ENCODE assay signal across 9 mouse cellular contexts in genomic region chr9:20975431-20976215, GRCm38 (mm10). TPM values are rescaled to one million over a fixed set of nuclear protein-coding genes. Genes with fewer than 3 reads are reported as not detected.
DNase-seq lines count a peak whose midpoint lies in the region; ATAC-seq and TF ChIP-seq lines count a peak whose summit lies in the region.
"Had no signal": no experiment of that assay in that cellular context is flagged by ENCODE, and none has a peak within 500 bp of the region (broad histone marks: within the 10 kb centered on the region; RNA-seq: fewer than 3 reads in every experiment).

No protein-coding gene starts in this region.

- TF ChIP-seq EP300 in lung, postnatal 0 days (IDR thresholded peaks at IDR 0.05) = 0 out of 2 replicates have a peak, but pooled peaks have one; percentile 4

- WGBS in bone marrow, adult 2 months = 4% methylated on average over 45 of the region's 45 CpGs
- under 1% methylated on average over 45 of the region's 45 CpGs for WGBS in intestine, embryonic 15.5 days
- WGBS in lung, postnatal 0 days = under 1% methylated on average over 43 of the region's 45 CpGs

- no peaks in the 10 kb centered on the region for H3K36me3 ChIP-seq in intestine, embryonic 15.5 days
- no peaks in the 10 kb centered on the region for H3K36me3 ChIP-seq in lung, postnatal 0 days (ENCODE audit: insufficient read depth, low read length)

- peak overlapping the region; percentile 91 for H3K4me2 ChIP-seq in intestine, embryonic 15.5 days (replicated peaks)
- H3K4me2 ChIP-seq in lung, postnatal 0 days (replicated peaks; ENCODE audit: low read depth, low read length) = peak overlapping the region; percentile 83

- ATAC-seq in intestine, embryonic 15.5 days = peak; percentile 35
- ATAC-seq in lung, postnatal 0 days = peak; percentile 51

- H3K27ac ChIP-seq in bone marrow, adult 2 months (ENCODE audit: control insufficient read depth, insufficient read depth, low read depth, low read length, poor library complexity) = no peak overlapping the region
- H3K27ac ChIP-seq in intestine, embryonic 15.5 days = peak overlapping the region; percentile 96
- peak overlapping the region; percentile 96 for H3K27ac ChIP-seq in lung, postnatal 0 days (ENCODE audit: low read length)

- no peak for TF ChIP-seq POLR2A in bone marrow, adult 2 months (IDR thresholded peaks at IDR 0.05; ENCODE audit: borderline replicate concordance, control insufficient read depth, low read depth, low read length)

- peak; percentile 16 for DNase-seq in right cerebral cortex, adult 18-20 months
- no peak for DNase-seq in right cerebral cortex, postnatal 36 days (ENCODE audit: low spot score in 2 of 2)
- DNase-seq in gastrocnemius, postnatal 14 days = peak; percentile 36
- peak; percentile 89 for DNase-seq in lung, postnatal 0 days (ENCODE audit: low spot score)
- DNase-seq in right cerebral cortex, postnatal 10 days (ENCODE audit: low spot score in 2 of 2) = peak; percentile 60 to 69
- DNase-seq in spleen, postnatal 4 days (ENCODE audit: low spot score in 2 of 2) = no peak

- H3K27me3 ChIP-seq in intestine, embryonic 15.5 days (replicated peaks) = no peaks in the 10 kb centered on the region
- no peaks in the 10 kb centered on the region for H3K27me3 ChIP-seq in lung, postnatal 0 days (replicated peaks; ENCODE audit: insufficient read depth, low read length)

- no peaks in the 10 kb centered on the region; the same call in 1 of the 2 replicates for H3K4me1 ChIP-seq in bone marrow, adult 2 months (ENCODE audit: control insufficient read depth, insufficient read depth, low read length)
- H3K4me1 ChIP-seq in intestine, embryonic 15.5 days (replicated peaks) = peaks cover 51% of the 10 kb centered on the region
- peaks cover 14% of the 10 kb centered on the region; the same call in 1 of the 2 replicates for H3K4me1 ChIP-seq in lung, postnatal 0 days (ENCODE audit: insufficient read depth, low read depth, low read length)

- no peaks in the 10 kb centered on the region for H3K9me3 ChIP-seq in intestine, embryonic 15.5 days
- H3K9me3 ChIP-seq in lung, postnatal 0 days (ENCODE audit: low read length) = no peaks in the 10 kb centered on the region

- no peak for TF ChIP-seq CTCF in bone marrow, adult 2 months (IDR thresholded peaks at IDR 0.05; ENCODE audit: control insufficient read depth, insufficient read depth, low read length)
- peak; percentile 3; the same call in 1 of the 2 replicates for TF ChIP-seq CTCF in lung, postnatal 0 days (IDR thresholded peaks at IDR 0.05)

- intact Hi-C loops in gastrocnemius, postnatal 14 days (cut with DNase I; ENCODE audit: low total_unique reads) = no loop called here

- H3K9ac ChIP-seq in intestine, embryonic 15.5 days = peak overlapping the region; percentile 97
- H3K9ac ChIP-seq in lung, postnatal 0 days (replicated peaks; ENCODE audit: low read depth) = peak overlapping the region; percentile 82

- peak overlapping the region; percentile 88 for H3K4me3 ChIP-seq in bone marrow, adult 2 months (replicated peaks; ENCODE audit: control insufficient read depth, low read depth, low read length)
- H3K4me3 ChIP-seq in intestine, embryonic 15.5 days (replicated peaks) = peak overlapping the region; percentile 97
- H3K4me3 ChIP-seq in lung, postnatal 0 days (ENCODE audit: low read depth, low read length) = peak overlapping the region; percentile 85

RNA-seq across cellular contexts. Expression of gene S1pr2, which starts 1.0 kb away (rescaled TPM):
- 0.84 and 2.2 TPM in 2 replicates for polyA plus RNA-seq in bone marrow, adult 2 months (2011; ENCODE audit: insufficient read depth, insufficient read length, low replicate concordance, missing spikeins)
- total RNA-seq in gastrocnemius, postnatal 14 days (2021) = 1 to 10 TPM; 4.5 to 7.8 TPM
- 29.2 and 30.4 TPM in 2 replicates for polyA plus RNA-seq in intestine, embryonic 15.5 days (2015; fragmentation: Nextera tagmentation; extraction: Ambion mirVana)
- polyA plus RNA-seq in lung, postnatal 0 days (2015; fragmentation: Nextera tagmentation; extraction: Ambion mirVana) = 60.8 and 62.3 TPM in 2 replicates

RNA-seq across cellular contexts. Expression of gene Dnmt1, which starts 15.9 kb away (rescaled TPM):
- polyA plus RNA-seq in bone marrow, adult 2 months (2011; ENCODE audit: insufficient read depth, insufficient read length, low replicate concordance, missing spikeins) = 83.7 and 98.4 TPM in 2 replicates
- 10 to 100 TPM; 11.6 to 12.8 TPM for total RNA-seq in gastrocnemius, postnatal 14 days (2021)
- 72.5 and 73.4 TPM in 2 replicates for polyA plus RNA-seq in intestine, embryonic 15.5 days (2015; fragmentation: Nextera tagmentation; extraction: Ambion mirVana)
- 14.5 and 15.5 TPM in 2 replicates for polyA plus RNA-seq in lung, postnatal 0 days (2015; fragmentation: Nextera tagmentation; extraction: Ambion mirVana)

RNA-seq across cellular contexts. Expression of gene Mrpl4, which starts 26.9 kb away (rescaled TPM):
- polyA plus RNA-seq in bone marrow, adult 2 months (2011; ENCODE audit: insufficient read depth, insufficient read length, low replicate concordance, missing spikeins) = 13.8 and 27.4 TPM in 2 replicates
- total RNA-seq in gastrocnemius, postnatal 14 days (2021) = 10 to 100 TPM; 50.8 to 54.9 TPM
- 145 and 159 TPM in 2 replicates for polyA plus RNA-seq in intestine, embryonic 15.5 days (2015; fragmentation: Nextera tagmentation; extraction: Ambion mirVana)
- 112 and 125 TPM in 2 replicates for polyA plus RNA-seq in lung, postnatal 0 days (2015; fragmentation: Nextera tagmentation; extraction: Ambion mirVana)

RNA-seq across cellular contexts. Expression of gene Icam1, which starts 40.2 kb away (rescaled TPM):
- 4.4 and 15.3 TPM in 2 replicates for polyA plus RNA-seq in bone marrow, adult 2 months (2011; ENCODE audit: insufficient read depth, insufficient read length, low replicate concordance, missing spikeins)
- 1 to 10 TPM; 3.1 to 3.4 TPM for total RNA-seq in gastrocnemius, postnatal 14 days (2021)
- polyA plus RNA-seq in intestine, embryonic 15.5 days (2015; fragmentation: Nextera tagmentation; extraction: Ambion mirVana) = 12.6 and 12.8 TPM in 2 replicates
- 236 and 352 TPM in 2 replicates for polyA plus RNA-seq in lung, postnatal 0 days (2015; fragmentation: Nextera tagmentation; extraction: Ambion mirVana)

RNA-seq across cellular contexts. Expression of gene Icam4, which starts 53.5 kb away (rescaled TPM):
- 31.6 and 34.0 TPM in 2 replicates for polyA plus RNA-seq in bone marrow, adult 2 months (2011; ENCODE audit: insufficient read depth, insufficient read length, low replicate concordance, missing spikeins)
- under 1 TPM; 0.29 to 0.43 TPM for total RNA-seq in gastrocnemius, postnatal 14 days (2021)
- 2.9 and 3.0 TPM in 2 replicates for polyA plus RNA-seq in intestine, embryonic 15.5 days (2015; fragmentation: Nextera tagmentation; extraction: Ambion mirVana)
- polyA plus RNA-seq in lung, postnatal 0 days (2015; fragmentation: Nextera tagmentation; extraction: Ambion mirVana) = 3.3 and 3.8 TPM in 2 replicates
- total RNA-seq: gastrocnemius, postnatal 4 days had no signal

Comparison
In these comparisons a context has a peak if more than half of its experiments do, and no peak if none do; other contexts are left out.
1. DNase-seq: peak in right cerebral cortex, adult 18-20 months (single experiment), gastrocnemius, postnatal 14 days (single experiment), lung, postnatal 0 days (single experiment) and right cerebral cortex, postnatal 10 days (2 of 2); none in right cerebral cortex, postnatal 36 days (0 of 2) and spleen, postnatal 4 days (0 of 2).
2. Peak in every context shown above with its lines, with median percentiles within 50 percentile points of each other: H3K4me3 ChIP-seq.